Mouse (Mus musculus) liver, postnatal 0 days (tissue): ENCODE data around the gene Tie1.
A peak's percentile ranks its signal among the peaks of the same experiment; 100 is the strongest.

Experiments
- CTCF ChIP-seq: sonication (generic); IDR thresholded peaks from 2 replicates; pipeline ENCODE4 v1.5.1; 2016; ENCODE audit warnings: antibody characterized with exemption, low read depth
- EP300 ChIP-seq: IDR thresholded peaks from 2 replicates; pipeline ENCODE4 v1.6.1; 2016; ENCODE audit warnings: antibody characterized with exemption, low read depth, mild to moderate bottlenecking

DNA sequence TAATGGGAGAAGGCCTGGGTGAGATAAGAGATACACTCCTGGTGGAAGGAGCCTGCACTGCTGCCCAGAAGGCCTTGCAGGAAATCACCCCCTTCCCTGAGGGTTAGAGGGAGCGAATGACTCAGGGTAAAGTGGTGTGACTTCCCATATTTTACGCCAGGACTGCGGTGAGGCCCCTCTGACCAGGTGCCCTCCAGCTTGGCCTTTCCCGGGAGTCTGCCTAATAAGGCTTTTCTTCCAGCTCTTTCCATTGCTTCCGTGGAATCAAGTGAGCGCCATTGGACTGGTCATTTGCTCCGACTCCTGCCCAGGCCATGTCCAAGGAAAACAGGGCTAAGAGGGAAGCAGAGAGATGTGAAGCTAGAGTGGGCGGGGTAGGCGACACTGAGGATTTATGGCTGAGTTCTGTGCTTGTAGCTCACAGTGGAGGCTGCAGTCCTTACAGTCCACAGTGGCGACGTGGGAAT, 24.1 kb downstream of the Tie1 start:
- TF ChIP-seq CTCF (0 out of 2 replicates have a peak, but pooled peaks have one; percentile 9), EP300 (no peak)
